Mouse (Mus musculus): ENCODE measurements around the gene Gm16181. TPM values are rescaled to one million over a fixed set of nuclear protein-coding genes. Genes with fewer than 3 reads are reported as not detected.
"Not testable (repeated sequence)": the region's sequence is repeated elsewhere in the genome, so short reads cannot be mapped to it uniquely, and the experiment has no call there.

Gene Gm16181
- total RNA-seq, 2 experiments from 2014 or later = 0.82 TPM; not detected in 1

- no peak for ATAC-seq (replicated peaks; ENCODE audit: poor library complexity, severe bottlenecking)
Observed at GRCm38 (mm10) chr17:35226561-35227046, 6.0 kb downstream of the Gm16181 start.

- ATAC-seq (replicated peaks; ENCODE audit: poor library complexity, severe bottlenecking) = peak; percentile 58
Observed at GRCm38 (mm10) chr17:35231022-35231421, 10.4 kb downstream of the Gm16181 start.

- ATAC-seq (replicated peaks; ENCODE audit: poor library complexity, severe bottlenecking) = peak; percentile 17; the same call in 1 of the 2 replicates
Observed at GRCm38 (mm10) chr17:35232043-35232442, 11.4 kb downstream of the Gm16181 start.

GRCm38 (mm10) chr17:35232659-35233058, 12.0 kb downstream of the Gm16181 start:
- ATAC-seq (replicated peaks; ENCODE audit: poor library complexity, severe bottlenecking) = 0 out of 2 replicates have a peak, but pooled peaks have one; percentile 6

- ATAC-seq (replicated peaks; ENCODE audit: poor library complexity, severe bottlenecking) = no peak
Observed at GRCm38 (mm10) chr17:35233114-35233980, 12.7 kb downstream of the Gm16181 start, which contains the start of gene Atp6v1g2. TSS of gene Atp6v1g2 (plus strand) at chr17:35233660.

- ATAC-seq (replicated peaks; ENCODE audit: poor library complexity, severe bottlenecking) = not testable (repeated sequence)
Observed at GRCm38 (mm10) chr17:35234090-35234489, 13.5 kb downstream of the Gm16181 start.

GRCm38 (mm10) chr17:35234903-35235302, 14.3 kb downstream of the Gm16181 start:
- 0 out of 2 replicates have a peak, but pooled peaks have one; percentile 1 for ATAC-seq (replicated peaks; ENCODE audit: poor library complexity, severe bottlenecking)

- peak; percentile 68 for ATAC-seq (replicated peaks; ENCODE audit: poor library complexity, severe bottlenecking)
Observed at GRCm38 (mm10) chr17:35235614-35236389, 15.2 kb downstream of the Gm16181 start, which contains the start of gene Nfkbil1. TSS of gene Nfkbil1 (minus strand) at chr17:35235792.

- ATAC-seq (replicated peaks; ENCODE audit: poor library complexity, severe bottlenecking) = peak; percentile 64
Observed at GRCm38 (mm10) chr17:35236390-35236746, 15.7 kb downstream of the Gm16181 start.

GRCm38 (mm10) chr17:35236996-35237395, 16.4 kb downstream of the Gm16181 start:
- ATAC-seq (replicated peaks; ENCODE audit: poor library complexity, severe bottlenecking) = no peak

GRCm38 (mm10) chr17:35237504-35237903, 16.9 kb downstream of the Gm16181 start:
- no peak for ATAC-seq (replicated peaks; ENCODE audit: poor library complexity, severe bottlenecking)

GRCm38 (mm10) chr17:35239700-35240099, 19.1 kb downstream of the Gm16181 start:
- ATAC-seq (replicated peaks; ENCODE audit: poor library complexity, severe bottlenecking) = no peak

- no peak for ATAC-seq (replicated peaks; ENCODE audit: poor library complexity, severe bottlenecking)
Observed at GRCm38 (mm10) chr17:35240384-35241304, 20.0 kb downstream of the Gm16181 start.

GRCm38 (mm10) chr17:35241305-35242014, 20.8 kb downstream of the Gm16181 start, which contains the start of gene Ddx39b:
TSS of gene Ddx39b (plus strand) at chr17:35241746.
- peak; percentile 54 for ATAC-seq (replicated peaks; ENCODE audit: poor library complexity, severe bottlenecking)

- peak; percentile 53 for ATAC-seq (replicated peaks; ENCODE audit: poor library complexity, severe bottlenecking)
Observed at GRCm38 (mm10) chr17:35242015-35242941, 21.6 kb downstream of the Gm16181 start.

GRCm38 (mm10) chr17:35243086-35243485, 22.5 kb downstream of the Gm16181 start:
- no peak for ATAC-seq (replicated peaks; ENCODE audit: poor library complexity, severe bottlenecking)

- no peak for ATAC-seq (replicated peaks; ENCODE audit: poor library complexity, severe bottlenecking)
Observed at GRCm38 (mm10) chr17:35244999-35245398, 24.4 kb downstream of the Gm16181 start.
